Mouse (Mus musculus) MEL (cell line): ENCODE results near the gene Tmem17.

Source experiments
- CTCF ChIP-seq, 3 experiments: IDR thresholded peaks in 2 of 3; conservative IDR thresholded peaks in 1 of 3; 2 replicates each; pipeline ENCODE4 v1.5.1; 2011 to 2012; ENCODE audit warnings: low read length in 3 of 3, low read depth in 2 of 3, mild to moderate bottlenecking in 2 of 3, improper control_type of control experiment in 1 of 3, inconsistent platforms in 1 of 3, mixed read lengths in 1 of 3, moderate library complexity in 1 of 3; ENCODE audit not compliant: control insufficient read depth in 1 of 3, insufficient read depth in 1 of 3, poor library complexity in 1 of 3, severe bottlenecking in 1 of 3
- EP300 ChIP-seq, 2 experiments: IDR thresholded peaks; 2 replicates each; pipeline ENCODE4 v1.6.1; 2011; ENCODE audit warnings: improper control_type of control experiment in 2 of 2, low read length in 2 of 2, low read depth in 1 of 2, mild to moderate bottlenecking in 1 of 2
- GATA1 ChIP-seq: IDR thresholded peaks from 2 replicates; pipeline ENCODE4 v1.6.1; 2011; ENCODE audit warnings: low read depth, low read length, improper control_type of control experiment
- MAFK ChIP-seq: IDR thresholded peaks from 2 replicates; pipeline ENCODE4 v1.6.1; 2011; ENCODE audit warnings: low read depth, mild to moderate bottlenecking, low read length, improper control_type of control experiment, borderline replicate concordance
- MEF2A ChIP-seq: IDR thresholded peaks from 2 replicates; pipeline ENCODE4 v1.6.1; 2014; ENCODE audit warnings: low read depth, mild to moderate bottlenecking, inconsistent platforms, low read length, improper control_type of control experiment; ENCODE audit not compliant: poor library complexity, insufficient replicate concordance, severe bottlenecking; ENCODE audit errors: extremely low read depth
- POLR2A ChIP-seq, 2 experiments: IDR thresholded peaks; 2 replicates each; pipeline ENCODE4 v1.6.1; 2011 to 2012; ENCODE audit warnings: low read length in 2 of 2, mild to moderate bottlenecking in 2 of 2, control low read depth in 1 of 2, improper control_type of control experiment in 1 of 2, low read depth in 1 of 2, moderate library complexity in 1 of 2; ENCODE audit not compliant: control insufficient read depth in 1 of 2, insufficient read depth in 1 of 2, poor library complexity in 1 of 2
- POLR2AphosphoS2 ChIP-seq: IDR thresholded peaks from 2 replicates; pipeline ENCODE4 v1.6.1; 2011; ENCODE audit warnings: low read length, improper control_type of control experiment
- SMC3 ChIP-seq: IDR thresholded peaks from 2 replicates; pipeline ENCODE4 v1.6.1; 2011; ENCODE audit warnings: low read depth, low read length, improper control_type of control experiment
- TCF12 ChIP-seq: IDR thresholded peaks from 2 replicates; pipeline ENCODE4 v1.6.1; 2014; ENCODE audit warnings: low read depth, mild to moderate bottlenecking, inconsistent platforms, low read length, improper control_type of control experiment, moderate library complexity
- UBTF ChIP-seq: IDR thresholded peaks from 2 replicates; pipeline ENCODE4 v1.6.1; 2012; ENCODE audit warnings: low read depth, mild to moderate bottlenecking, inconsistent platforms, low read length, improper control_type of control experiment, moderate library complexity, borderline replicate concordance; ENCODE audit not compliant: insufficient read depth
- ZMIZ1 ChIP-seq: IDR thresholded peaks from 2 replicates; pipeline ENCODE4 v1.6.1; 2012; ENCODE audit warnings: low read depth, mild to moderate bottlenecking, inconsistent platforms, low read length, improper control_type of control experiment, moderate library complexity
- ZNF384 ChIP-seq: IDR thresholded peaks from 2 replicates; pipeline ENCODE4 v1.6.1; 2012; ENCODE audit warnings: low read depth, mild to moderate bottlenecking, inconsistent platforms, low read length, improper control_type of control experiment

GRCm38 (mm10) chr11:22494941-22495340, 16.9 kb upstream of the Tmem17 start:
- TF ChIP-seq POLR2A (IDR thresholded peaks at IDR 0.05; ENCODE audit: control insufficient read depth in 1 of 2, insufficient read depth in 1 of 2, low read depth in 1 of 2, low read length in 2 of 2, poor library complexity in 1 of 2) = no peak
- no peak for TF ChIP-seq CTCF (IDR thresholded peaks at IDR 0.05 in 2 of 3, conservative IDR thresholded peaks at IDR 0.05 in 1 of 3; ENCODE audit: control insufficient read depth in 1 of 3, insufficient read depth in 1 of 3, low read depth in 2 of 3, low read length in 3 of 3, poor library complexity in 1 of 3, severe bottlenecking in 1 of 3)
- TF ChIP-seq TCF12 = no peak
- TF ChIP-seq ZNF384 = no peak
- no peak for TF ChIP-seq MEF2A
- TF ChIP-seq ZMIZ1 = no peak
- TF ChIP-seq POLR2AphosphoS2 = no peak
- TF ChIP-seq MAFK = no peak
- no peak for TF ChIP-seq UBTF
- TF ChIP-seq EP300 (IDR thresholded peaks at IDR 0.05; ENCODE audit: low read depth in 1 of 2, low read length in 2 of 2) = no peak
- no peak for TF ChIP-seq SMC3
- no peak for TF ChIP-seq GATA1
